Mouse (Mus musculus): ENCODE measurements around the gene Umps. TPM values are rescaled to one million over a fixed set of nuclear protein-coding genes. Genes with fewer than 3 reads are reported as not detected.

Umps gene
- total and polyA plus RNA-seq, 3 experiments, result 115 to 173 (median 161) TPM

DNA sequence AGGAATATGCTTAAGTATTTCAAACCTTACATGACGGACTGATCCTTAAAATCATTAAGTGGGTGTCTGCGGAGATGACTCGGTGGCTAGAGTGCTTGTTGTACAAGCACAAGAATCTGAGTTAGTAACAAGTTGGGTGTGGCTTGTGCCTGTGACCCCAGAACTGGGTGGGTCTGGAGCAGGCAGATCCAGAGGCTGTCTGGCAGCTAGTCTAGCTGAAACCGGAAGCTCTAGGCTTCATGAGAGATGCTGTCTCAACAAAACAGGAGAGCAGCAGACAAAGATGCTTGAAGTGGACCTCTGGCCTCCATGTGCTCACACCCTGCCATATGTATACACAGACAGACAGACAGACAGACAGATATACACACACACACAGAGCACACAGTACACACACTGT is 23.9 kb upstream of the Umps start:
- Histone ChIP-seq H3K4me3 (replicated peaks in 1 of 3; ENCODE audit: low read depth in 2 of 3, low read length in 2 of 3, poor library complexity in 1 of 3) (peak overlapping the region in 1 of 3 experiments; percentile 18), H3K4me2 (ENCODE audit: insufficient read depth, low read depth, poor library complexity, severe bottlenecking) (no peak overlapping the region), H3K4me1 (ENCODE audit: control insufficient read depth in 1 of 2, insufficient read depth in 2 of 2) (peaks cover 20 to 55% of the 10 kb centered on the region in 2 experiments), H3K27me3 (replicated peaks) (peaks cover 4% of the 10 kb centered on the region), H3K27ac (ENCODE audit: insufficient read depth, low read depth) (no peak overlapping the region), H3K79me2 (replicated peaks; ENCODE audit: control insufficient read depth, extremely low read depth, insufficient read depth, poor library complexity, severe bottlenecking) (no peaks in the 10 kb centered on the region), H3K9ac (ENCODE audit: insufficient read depth, low read depth) (no peak overlapping the region), H3K9me3 (replicated peaks; ENCODE audit: low read length) (no peaks in the 10 kb centered on the region), H3K36me3 (replicated peaks in 1 of 2; ENCODE audit: control insufficient read depth in 1 of 2, insufficient read depth in 1 of 2, low read length in 1 of 2) (no peaks in the 10 kb centered on the region)
- in situ Hi-C loops (cut with MboI; ENCODE audit: low pct_ligation_motif_present, low pct_unique_long_range_greater_than_20kb, low sequenced_read_pairs), result no loop called here
- TF ChIP-seq ETS1 (conservative IDR thresholded peaks at IDR 0.05; ENCODE audit: low read depth, low read length), result no peak
- no peak for TF ChIP-seq ZNF384 (IDR thresholded peaks at IDR 0.05; ENCODE audit: low read depth, low read length)
- no peak for TF ChIP-seq IRF4 (IDR thresholded peaks at IDR 0.05; ENCODE audit: low read depth, low read length)
- no peak for TF ChIP-seq BHLHE40 (IDR thresholded peaks at IDR 0.05; ENCODE audit: low read depth, low read length)
- no peak for TF ChIP-seq USF1 (IDR thresholded peaks at IDR 0.05; ENCODE audit: low read depth, low read length)
- TF ChIP-seq CTCF (conservative IDR thresholded peaks at IDR 0.05 in 1 of 2, IDR thresholded peaks at IDR 0.05 in 1 of 2; ENCODE audit: low read depth in 2 of 2, low read length in 2 of 2), result no peak
- TF ChIP-seq JUND (conservative IDR thresholded peaks at IDR 0.05; ENCODE audit: low read depth, low read length), result no peak
- TF ChIP-seq SMC3 (IDR thresholded peaks at IDR 0.05; ENCODE audit: low read depth, low read length), result no peak
- TF ChIP-seq MAX (IDR thresholded peaks at IDR 0.05; ENCODE audit: low read length), result no peak
- no peak for TF ChIP-seq ZMIZ1 (IDR thresholded peaks at IDR 0.05; ENCODE audit: low read depth, low read length)
- no peak for DNase-seq (ENCODE audit: extremely low read depth)
- dilution Hi-C loops (cut with MboI; ENCODE audit: extremely low pct_ligation_motif_present, extremely low pct_unique_long_range_greater_than_20kb, low sequenced_read_pairs), result no loop called here

DNA sequence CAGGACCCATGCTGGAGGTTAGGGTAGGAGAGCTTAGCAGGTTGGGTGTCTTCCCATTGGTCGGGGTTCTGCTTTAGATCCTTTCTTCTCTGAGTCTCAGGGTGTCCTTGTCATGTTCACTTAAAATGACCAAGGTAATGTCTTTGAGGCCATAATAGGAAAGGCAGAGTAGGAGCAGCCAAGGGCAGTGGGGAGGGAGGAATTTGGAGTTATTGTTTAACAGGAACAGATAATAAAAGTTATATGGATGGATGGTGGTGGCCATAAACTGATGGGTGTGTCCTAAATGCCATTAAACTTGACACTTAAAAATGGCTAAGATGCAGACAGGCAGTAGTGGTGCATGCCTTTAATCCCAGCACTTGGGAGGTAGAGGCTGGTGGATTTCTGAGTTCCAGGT is 22.3 kb upstream of the Umps start:
- Histone ChIP-seq H3K27ac (ENCODE audit: insufficient read depth, low read depth) (no peak overlapping the region), H3K79me2 (replicated peaks; ENCODE audit: control insufficient read depth, extremely low read depth, insufficient read depth, poor library complexity, severe bottlenecking) (no peaks in the 10 kb centered on the region), H3K4me3 (replicated peaks in 1 of 3; ENCODE audit: low read depth in 2 of 3, low read length in 2 of 3, poor library complexity in 1 of 3) (no peak overlapping the region), H3K4me1 (ENCODE audit: control insufficient read depth in 1 of 2, insufficient read depth in 2 of 2) (peaks cover 21 to 50% of the 10 kb centered on the region in 2 experiments), H3K27me3 (replicated peaks) (peaks cover 4% of the 10 kb centered on the region), H3K4me2 (ENCODE audit: insufficient read depth, low read depth, poor library complexity, severe bottlenecking) (peak overlapping the region; percentile 33), H3K9ac (ENCODE audit: insufficient read depth, low read depth) (no peak overlapping the region), H3K36me3 (replicated peaks in 1 of 2; ENCODE audit: control insufficient read depth in 1 of 2, insufficient read depth in 1 of 2, low read length in 1 of 2) (no peaks in the 10 kb centered on the region), H3K9me3 (replicated peaks; ENCODE audit: low read length) (no peaks in the 10 kb centered on the region)
- DNase-seq (ENCODE audit: extremely low read depth), result no peak
- dilution Hi-C loops (cut with MboI; ENCODE audit: extremely low pct_ligation_motif_present, extremely low pct_unique_long_range_greater_than_20kb, low sequenced_read_pairs), result no loop called here
- TF ChIP-seq ELF1 (IDR thresholded peaks at IDR 0.05; ENCODE audit: low read depth, low read length) (no peak), HCFC1 (IDR thresholded peaks at IDR 0.05; ENCODE audit: low read depth, low read length) (no peak), ZKSCAN1 (IDR thresholded peaks at IDR 0.05; ENCODE audit: borderline replicate concordance, low read depth, low read length) (no peak), MAZ (IDR thresholded peaks at IDR 0.05; ENCODE audit: low read depth, low read length) (no peak), PAX5 (IDR thresholded peaks at IDR 0.05; ENCODE audit: low read length) (no peak), NRF1 (IDR thresholded peaks at IDR 0.05; ENCODE audit: low read depth, low read length) (no peak), JUND (conservative IDR thresholded peaks at IDR 0.05; ENCODE audit: low read depth, low read length) (no peak), TBP (conservative IDR thresholded peaks at IDR 0.05; ENCODE audit: low read depth, low read length) (no peak), ZC3H11A (IDR thresholded peaks at IDR 0.05; ENCODE audit: low read depth, low read length) (no peak), POLR2AphosphoS2 (IDR thresholded peaks at IDR 0.05; ENCODE audit: low read depth, low read length) (no peak), IRF4 (IDR thresholded peaks at IDR 0.05; ENCODE audit: low read depth, low read length) (no peak), CHD1 (IDR thresholded peaks at IDR 0.05; ENCODE audit: low read depth, low read length) (no peak), USF1 (IDR thresholded peaks at IDR 0.05; ENCODE audit: low read depth, low read length) (no peak), EP300 (IDR thresholded peaks at IDR 0.05; ENCODE audit: low read length) (no peak), POLR2A (IDR thresholded peaks at IDR 0.05; ENCODE audit: low read depth, low read length) (no peak), ZNF384 (IDR thresholded peaks at IDR 0.05; ENCODE audit: low read depth, low read length) (no peak), CTCF (conservative IDR thresholded peaks at IDR 0.05 in 1 of 2, IDR thresholded peaks at IDR 0.05 in 1 of 2; ENCODE audit: low read depth in 2 of 2, low read length in 2 of 2) (no peak)
- in situ Hi-C loops (cut with MboI; ENCODE audit: low pct_ligation_motif_present, low pct_unique_long_range_greater_than_20kb, low sequenced_read_pairs), result loop anchor here (5.0 kb wide), 1 partner anchor 128 kb away; no protein-coding TSS in a partner anchor
